Comparison of ENCODE assay signal across 20 mouse cellular contexts in genomic region chr8:120044907-120045306, GRCm38 (mm10). TPM values are rescaled to one million over a fixed set of nuclear protein-coding genes. Genes with fewer than 3 reads are reported as not detected.
DNase-seq lines count a peak whose midpoint lies in the region; ATAC-seq and TF ChIP-seq lines count a peak whose summit lies in the region.
"Had no signal": no experiment of that assay in that cellular context is flagged by ENCODE, and none has a peak within 500 bp of the region (broad histone marks: within the 10 kb centered on the region; RNA-seq: fewer than 3 reads in every experiment).

No protein-coding gene starts in this region.

- no peaks in the 10 kb centered on the region for H3K36me3 ChIP-seq in hindbrain, embryonic 10.5 days
- H3K36me3 ChIP-seq in hindbrain, embryonic 14.5 days (replicated peaks; ENCODE audit: control insufficient read depth, insufficient read depth), result no peaks in the 10 kb centered on the region
- H3K36me3 ChIP-seq in midbrain, postnatal 0 days (ENCODE audit: insufficient read depth, low read length), result no peaks in the 10 kb centered on the region
- H3K36me3 ChIP-seq: forebrain, embryonic 10.5 days; heart, embryonic 13.5 days; hindbrain, embryonic 12.5 days had no signal

- 92% methylated on average over 8 of the region's 8 CpGs for WGBS in hindbrain, embryonic 10.5 days
- WGBS in hindbrain, embryonic 14.5 days, result 92% methylated on average over 8 of the region's 8 CpGs
- 42% methylated on average over 8 of the region's 8 CpGs for WGBS in bone marrow, adult 2 months
- 92% methylated on average over 8 of the region's 8 CpGs for WGBS in midbrain, postnatal 0 days

- no peak overlapping the region for H3K9ac ChIP-seq in hindbrain, embryonic 14.5 days
- H3K9ac ChIP-seq in midbrain, postnatal 0 days (replicated peaks; ENCODE audit: low read length, poor library complexity, severe bottlenecking), result no peak overlapping the region
- H3K9ac ChIP-seq: heart, embryonic 13.5 days; hindbrain, embryonic 12.5 days had no signal

- TF ChIP-seq POLR2A in bone marrow, adult 2 months (IDR thresholded peaks at IDR 0.05; ENCODE audit: borderline replicate concordance, control insufficient read depth, low read depth, low read length), result no peak

- TF ChIP-seq CTCF in bone marrow, adult 2 months (IDR thresholded peaks at IDR 0.05; ENCODE audit: control insufficient read depth, insufficient read depth, low read length), result no peak
- TF ChIP-seq CTCF in midbrain, postnatal 0 days (IDR thresholded peaks at IDR 0.05), result no peak

- H3K4me1 ChIP-seq in hindbrain, embryonic 10.5 days (replicated peaks), result peaks cover 34% of the 10 kb centered on the region
- H3K4me1 ChIP-seq in hindbrain, embryonic 14.5 days (replicated peaks; ENCODE audit: control insufficient read depth, insufficient read depth, low read length), result no peaks in the 10 kb centered on the region; the same call in 1 of the 2 replicates
- peaks cover 9% of the 10 kb centered on the region for H3K4me1 ChIP-seq in bone marrow, adult 2 months (ENCODE audit: control insufficient read depth, insufficient read depth, low read length)
- no peaks in the 10 kb centered on the region for H3K4me1 ChIP-seq in midbrain, postnatal 0 days (ENCODE audit: insufficient read depth, low read length)

- H3K27ac ChIP-seq in hindbrain, embryonic 10.5 days, result peak overlapping the region; percentile 60; the same call in 1 of the 2 replicates
- H3K27ac ChIP-seq in hindbrain, embryonic 14.5 days, result no peak overlapping the region
- H3K27ac ChIP-seq in bone marrow, adult 2 months (ENCODE audit: control insufficient read depth, insufficient read depth, low read depth, low read length, poor library complexity), result peak overlapping the region; percentile 77
- H3K27ac ChIP-seq in midbrain, postnatal 0 days (ENCODE audit: low read depth, low read length), result no peak overlapping the region
- H3K27ac ChIP-seq: forebrain, embryonic 10.5 days; heart, embryonic 13.5 days; hindbrain, embryonic 12.5 days; hindbrain, postnatal 0 days had no signal

- no peak for ATAC-seq in hindbrain, embryonic 14.5 days (ENCODE audit: low FRiP score)
- peak; percentile 62 for ATAC-seq in granulocyte monocyte progenitor cell, adult 5-6 weeks (replicated peaks; ENCODE audit: poor library complexity, severe bottlenecking)
- ATAC-seq in monocyte, adult 5-6 weeks (replicated peaks; ENCODE audit: insufficient number of reproducible peaks, low FRiP score, low TSS enrichment, poor library complexity, severe bottlenecking), result 0 out of 2 replicates have a peak, but pooled peaks have one; percentile 20
- ATAC-seq in midbrain, postnatal 0 days (ENCODE audit: low FRiP score), result no peak
- ATAC-seq: forebrain, embryonic 16.5 days; hindbrain, postnatal 0 days had no signal

- no peak overlapping the region for H3K4me3 ChIP-seq in hindbrain, embryonic 10.5 days
- no peak overlapping the region for H3K4me3 ChIP-seq in hindbrain, embryonic 14.5 days (replicated peaks; ENCODE audit: low read length)
- no peak overlapping the region for H3K4me3 ChIP-seq in bone marrow, adult 2 months (replicated peaks; ENCODE audit: control insufficient read depth, low read depth, low read length)
- H3K4me3 ChIP-seq in midbrain, postnatal 0 days (ENCODE audit: low read depth, low read length), result no peak overlapping the region
- H3K4me3 ChIP-seq: forebrain, embryonic 10.5 days; heart, embryonic 13.5 days; hindbrain, embryonic 12.5 days had no signal

- no peaks in the 10 kb centered on the region for H3K9me3 ChIP-seq in hindbrain, embryonic 10.5 days
- H3K9me3 ChIP-seq in hindbrain, embryonic 14.5 days (ENCODE audit: control insufficient read depth, low read length), result no peaks in the 10 kb centered on the region
- no peaks in the 10 kb centered on the region for H3K9me3 ChIP-seq in midbrain, postnatal 0 days (ENCODE audit: low read length)
- H3K9me3 ChIP-seq: forebrain, embryonic 10.5 days; heart, embryonic 13.5 days; hindbrain, embryonic 12.5 days had no signal

- H3K4me2 ChIP-seq in hindbrain, embryonic 14.5 days (replicated peaks), result no peak overlapping the region
- H3K4me2 ChIP-seq in midbrain, postnatal 0 days (ENCODE audit: low read depth, low read length, poor library complexity, severe bottlenecking), result no peak overlapping the region
- H3K4me2 ChIP-seq: heart, embryonic 13.5 days; hindbrain, embryonic 12.5 days had no signal

- DNase-seq in hindbrain, embryonic 10.5 days (ENCODE audit: low spot score), result no peak
- no peak for DNase-seq in hindbrain, embryonic 14.5 days (ENCODE audit: low spot score)
- DNase-seq in layer of hippocampus, adult 9-10 months (ENCODE audit: low spot score), result no peak
- no peak for DNase-seq in midbrain, postnatal 0 days (ENCODE audit: low spot score)
- DNase-seq: adrenal gland, adult 2 months; adrenal gland, postnatal 36 days; cerebellum, adult 11 months; cerebellum, adult 8-10 months; cerebellum, postnatal 25 days; gastrocnemius, postnatal 14 days; heart, adult 11 months; heart, postnatal 36 days had no signal

- no peaks in the 10 kb centered on the region for H3K27me3 ChIP-seq in hindbrain, embryonic 10.5 days (ENCODE audit: insufficient read depth, poor library complexity, severe bottlenecking)
- no peaks in the 10 kb centered on the region for H3K27me3 ChIP-seq in hindbrain, embryonic 14.5 days (ENCODE audit: control insufficient read depth, insufficient read depth, low read length)
- H3K27me3 ChIP-seq in midbrain, postnatal 0 days (ENCODE audit: insufficient read depth, low read length), result no peaks in the 10 kb centered on the region
- H3K27me3 ChIP-seq: hindbrain, embryonic 12.5 days had no signal

RNA-seq across cellular contexts. Expression of gene Crispld2, which starts 52.7 kb away (rescaled TPM):
- 3.8 and 4.6 TPM in 2 replicates for polyA plus RNA-seq in hindbrain, embryonic 10.5 days (2016; fragmentation: Nextera tagmentation; extraction: Ambion mirVana)
- polyA plus RNA-seq in hindbrain, embryonic 14.5 days (2014; fragmentation: Nextera tagmentation; extraction: Ambion mirVana), result 1.4 and 2.0 TPM in 2 replicates
- 4.9 and 17.2 TPM in 2 replicates for polyA plus RNA-seq in bone marrow, adult 2 months (2011; ENCODE audit: insufficient read depth, insufficient read length, low replicate concordance, missing spikeins)
- not detected in 2 replicates for total RNA-seq in granulocyte monocyte progenitor cell, adult 5-6 weeks (2014; fragmentation: Nextera tagmentation)
- 0.73 and 1.7 TPM in 2 replicates for total RNA-seq in granulocyte monocyte progenitor cell, adult 5-6 weeks (2017)
- 0.10 TPM in 1 of 3 replicates, not detected in the others for total RNA-seq in monocyte, adult 5-6 weeks (2017)
- 5.3 and 5.7 TPM in 2 replicates for total RNA-seq in midbrain, postnatal 0 days (2014; rRNA removed)
- 4.1 and 4.7 TPM in 2 replicates for polyA plus RNA-seq in midbrain, postnatal 0 days (2015; fragmentation: Nextera tagmentation; extraction: Ambion mirVana)

RNA-seq across cellular contexts. Expression of gene Zdhhc7, which starts 56.4 kb away (rescaled TPM):
- polyA plus RNA-seq in hindbrain, embryonic 10.5 days (2016; fragmentation: Nextera tagmentation; extraction: Ambion mirVana), result 34.1 and 38.7 TPM in 2 replicates
- 25.5 and 26.4 TPM in 2 replicates for polyA plus RNA-seq in hindbrain, embryonic 14.5 days (2014; fragmentation: Nextera tagmentation; extraction: Ambion mirVana)
- polyA plus RNA-seq in bone marrow, adult 2 months (2011; ENCODE audit: insufficient read depth, insufficient read length, low replicate concordance, missing spikeins), result 8.6 and 18.7 TPM in 2 replicates
- total RNA-seq in granulocyte monocyte progenitor cell, adult 5-6 weeks (2014; fragmentation: Nextera tagmentation), result 19.5 and 24.3 TPM in 2 replicates
- total RNA-seq in granulocyte monocyte progenitor cell, adult 5-6 weeks (2017), result 14.5 and 21.1 TPM in 2 replicates
- total RNA-seq in monocyte, adult 5-6 weeks (2017), result 24.9 to 42.9 TPM (median 27.3 TPM) in 3 replicates
- 34.1 and 40.8 TPM in 2 replicates for total RNA-seq in midbrain, postnatal 0 days (2014; rRNA removed)
- polyA plus RNA-seq in midbrain, postnatal 0 days (2015; fragmentation: Nextera tagmentation; extraction: Ambion mirVana), result 23.9 and 24.6 TPM in 2 replicates

Comparison
In these comparisons a context has a peak if more than half of its experiments do, and no peak if none do; other contexts are left out.
1. H3K27ac ChIP-seq: peak in hindbrain, embryonic 10.5 days (single experiment) and bone marrow, adult 2 months (single experiment); none in hindbrain, embryonic 14.5 days (single experiment) and midbrain, postnatal 0 days (single experiment).
2. ATAC-seq: peak in granulocyte monocyte progenitor cell, adult 5-6 weeks (single experiment) and monocyte, adult 5-6 weeks (single experiment); none in hindbrain, embryonic 14.5 days (single experiment) and midbrain, postnatal 0 days (single experiment).